Mouse (Mus musculus): Measurements from ENCODE around the gene Hs6st3. TPM values are rescaled to one million over a fixed set of nuclear protein-coding genes. Genes with fewer than 3 reads are reported as not detected.

Gene Hs6st3
- polyA plus RNA-seq, 1 experiment from 2014 or later, result 0.16 TPM

GRCm38 (mm10) chr14:119629127-119629526 is 491.0 kb downstream of the Hs6st3 start:
- no peaks in the 10 kb centered on the region for H3K9me3 ChIP-seq (replicated peaks)
- 84% methylated on average over 1 of the region's 1 CpGs for WGBS
- DNase-seq (ENCODE audit: low spot score), result no peak
- H3K4me3 ChIP-seq, result no peak overlapping the region
- no peaks in the 10 kb centered on the region for H3K27me3 ChIP-seq (ENCODE audit: low read depth, poor library complexity, severe bottlenecking)
- no peak overlapping the region for H3K27ac ChIP-seq
- no peaks in the 10 kb centered on the region; the same call in 1 of the 2 replicates for H3K4me1 ChIP-seq
- no peaks in the 10 kb centered on the region for H3K36me3 ChIP-seq

- no peak for DNase-seq (ENCODE audit: low spot score)
- no peaks in the 10 kb centered on the region for H3K36me3 ChIP-seq
- WGBS, result 86% methylated on average over 3 of the region's 3 CpGs
- H3K4me1 ChIP-seq, result no peaks in the 10 kb centered on the region; the same call in 1 of the 2 replicates
- no peaks in the 10 kb centered on the region for H3K9me3 ChIP-seq (replicated peaks)
- no peak overlapping the region for H3K4me3 ChIP-seq
- no peak overlapping the region for H3K27ac ChIP-seq
- no peaks in the 10 kb centered on the region for H3K27me3 ChIP-seq (ENCODE audit: low read depth, poor library complexity, severe bottlenecking)
Observed at GRCm38 (mm10) chr14:119633090-119633489, 494.9 kb downstream of the Hs6st3 start.

GRCm38 (mm10) chr14:119633626-119634025 is 495.5 kb downstream of the Hs6st3 start:
- no peaks in the 10 kb centered on the region for H3K27me3 ChIP-seq (ENCODE audit: low read depth, poor library complexity, severe bottlenecking)
- no peaks in the 10 kb centered on the region; the same call in 1 of the 2 replicates for H3K4me1 ChIP-seq
- H3K9me3 ChIP-seq (replicated peaks), result no peaks in the 10 kb centered on the region
- 83% methylated on average over 3 of the region's 3 CpGs for WGBS
- H3K4me3 ChIP-seq, result no peak overlapping the region
- H3K27ac ChIP-seq, result no peak overlapping the region
- no peaks in the 10 kb centered on the region for H3K36me3 ChIP-seq
- no peak for DNase-seq (ENCODE audit: low spot score)

- DNase-seq (ENCODE audit: low spot score), result no peak
- no peaks in the 10 kb centered on the region for H3K36me3 ChIP-seq
- 91% methylated on average over 1 of the region's 1 CpGs for WGBS
Observed at GRCm38 (mm10) chr14:119642874-119643273, 504.7 kb downstream of the Hs6st3 start.

GRCm38 (mm10) chr14:119643840-119644239 is 505.7 kb downstream of the Hs6st3 start:
- WGBS, result 96% methylated on average over 12 of the region's 12 CpGs
- Histone ChIP-seq H3K4me3 (no peak overlapping the region), H3K36me3 (no peaks in the 10 kb centered on the region), H3K4me1 (no peaks in the 10 kb centered on the region), H3K27ac (no peak overlapping the region), H3K9me3 (replicated peaks) (no peaks in the 10 kb centered on the region), H3K27me3 (ENCODE audit: low read depth, poor library complexity, severe bottlenecking) (no peaks in the 10 kb centered on the region)
- DNase-seq (ENCODE audit: low spot score), result no peak

More at GRCm38 (mm10) chr14:119642874-119643273, 504.7 kb downstream of the Hs6st3 start:
- H3K27ac ChIP-seq, result no peak overlapping the region
- H3K4me1 ChIP-seq, result no peaks in the 10 kb centered on the region
- no peaks in the 10 kb centered on the region for H3K27me3 ChIP-seq (ENCODE audit: low read depth, poor library complexity, severe bottlenecking)
- no peaks in the 10 kb centered on the region for H3K9me3 ChIP-seq (replicated peaks)
- no peak overlapping the region for H3K4me3 ChIP-seq

- Histone ChIP-seq H3K27me3 (ENCODE audit: low read depth, poor library complexity, severe bottlenecking) (no peaks in the 10 kb centered on the region), H3K9me3 (replicated peaks) (no peaks in the 10 kb centered on the region), H3K36me3 (no peaks in the 10 kb centered on the region), H3K27ac (no peak overlapping the region), H3K4me1 (no peaks in the 10 kb centered on the region), H3K4me3 (no peak overlapping the region)
- no peak for DNase-seq (ENCODE audit: low spot score)
- 62% methylated on average over 2 of the region's 2 CpGs for WGBS
Observed at GRCm38 (mm10) chr14:119656936-119657335, 518.8 kb downstream of the Hs6st3 start.

- Histone ChIP-seq H3K36me3 (no peaks in the 10 kb centered on the region), H3K27ac (no peak overlapping the region), H3K4me1 (no peaks in the 10 kb centered on the region), H3K9me3 (replicated peaks) (no peaks in the 10 kb centered on the region), H3K27me3 (ENCODE audit: low read depth, poor library complexity, severe bottlenecking) (no peaks in the 10 kb centered on the region), H3K4me3 (no peak overlapping the region)
- no peak for DNase-seq (ENCODE audit: low spot score)
- WGBS, result 90% methylated on average over 5 of the region's 5 CpGs
Observed at GRCm38 (mm10) chr14:119665741-119666141, 527.6 kb downstream of the Hs6st3 start.

- 91% methylated on average over 1 of the region's 1 CpGs for WGBS
- Histone ChIP-seq H3K4me1 (no peaks in the 10 kb centered on the region), H3K36me3 (no peaks in the 10 kb centered on the region), H3K4me3 (no peak overlapping the region), H3K9me3 (replicated peaks) (no peaks in the 10 kb centered on the region), H3K27ac (no peak overlapping the region), H3K27me3 (ENCODE audit: low read depth, poor library complexity, severe bottlenecking) (no peaks in the 10 kb centered on the region)
- DNase-seq (ENCODE audit: low spot score), result no peak
Observed at GRCm38 (mm10) chr14:119667421-119667820, 529.3 kb downstream of the Hs6st3 start.

- 90% methylated on average over 16 of the region's 16 CpGs for WGBS
- Histone ChIP-seq H3K27me3 (ENCODE audit: low read depth, poor library complexity, severe bottlenecking) (no peaks in the 10 kb centered on the region), H3K4me3 (no peak overlapping the region), H3K9me3 (replicated peaks) (no peaks in the 10 kb centered on the region), H3K27ac (no peak overlapping the region), H3K36me3 (no peaks in the 10 kb centered on the region), H3K4me1 (no peaks in the 10 kb centered on the region)
- DNase-seq (ENCODE audit: low spot score), result no peak
Observed at GRCm38 (mm10) chr14:119670836-119671587, 532.9 kb downstream of the Hs6st3 start.

GRCm38 (mm10) chr14:119678574-119678973 is 540.4 kb downstream of the Hs6st3 start:
- no peak overlapping the region for H3K27ac ChIP-seq
- H3K36me3 ChIP-seq, result no peaks in the 10 kb centered on the region
- WGBS, result 94% methylated on average over 11 of the region's 11 CpGs
- no peaks in the 10 kb centered on the region for H3K4me1 ChIP-seq
- H3K9me3 ChIP-seq (replicated peaks), result no peaks in the 10 kb centered on the region
- DNase-seq (ENCODE audit: low spot score), result no peak
- H3K27me3 ChIP-seq (ENCODE audit: low read depth, poor library complexity, severe bottlenecking), result no peaks in the 10 kb centered on the region
- no peak overlapping the region for H3K4me3 ChIP-seq

GRCm38 (mm10) chr14:119680052-119680451 is 541.9 kb downstream of the Hs6st3 start:
- Histone ChIP-seq H3K36me3 (no peaks in the 10 kb centered on the region), H3K27ac (no peak overlapping the region), H3K9me3 (replicated peaks) (no peaks in the 10 kb centered on the region), H3K27me3 (ENCODE audit: low read depth, poor library complexity, severe bottlenecking) (no peaks in the 10 kb centered on the region), H3K4me1 (no peaks in the 10 kb centered on the region), H3K4me3 (no peak overlapping the region)
- DNase-seq (ENCODE audit: low spot score), result no peak
- 95% methylated on average over 4 of the region's 4 CpGs for WGBS

- Histone ChIP-seq H3K4me1 (no peaks in the 10 kb centered on the region), H3K27me3 (ENCODE audit: low read depth, poor library complexity, severe bottlenecking) (no peaks in the 10 kb centered on the region), H3K36me3 (no peaks in the 10 kb centered on the region), H3K9me3 (replicated peaks) (no peaks in the 10 kb centered on the region), H3K27ac (no peak overlapping the region), H3K4me3 (no peak overlapping the region)
- 86% methylated on average over 2 of the region's 2 CpGs for WGBS
- no peak for DNase-seq (ENCODE audit: low spot score)
Observed at GRCm38 (mm10) chr14:119687885-119688284, 549.7 kb downstream of the Hs6st3 start.

GRCm38 (mm10) chr14:119699982-119700381 is 561.8 kb downstream of the Hs6st3 start:
- H3K27ac ChIP-seq, result no peak overlapping the region
- no peak for DNase-seq (ENCODE audit: low spot score)
- no peak overlapping the region for H3K4me3 ChIP-seq
- H3K4me1 ChIP-seq, result no peaks in the 10 kb centered on the region
- no peaks in the 10 kb centered on the region for H3K9me3 ChIP-seq (replicated peaks)
- H3K36me3 ChIP-seq, result no peaks in the 10 kb centered on the region
- no peaks in the 10 kb centered on the region for H3K27me3 ChIP-seq (ENCODE audit: low read depth, poor library complexity, severe bottlenecking)
- 86% methylated on average over 4 of the region's 4 CpGs for WGBS
